Mouse (Mus musculus) ES-E14 (cell line): Measurements from ENCODE around the gene AC140267.1.

Experiments used
- HCFC1 ChIP-seq: IDR thresholded peaks from 2 replicates; pipeline ENCODE4 v1.6.1; 2012; ENCODE audit warnings: low read length, inconsistent platforms, borderline replicate concordance; ENCODE audit not compliant: insufficient read depth
- ZC3H11A ChIP-seq: IDR thresholded peaks from 2 replicates; pipeline ENCODE4 v1.6.1; 2012; ENCODE audit warnings: low read depth, mild to moderate bottlenecking, inconsistent platforms, low read length, borderline replicate concordance
- ZNF384 ChIP-seq: IDR thresholded peaks from 2 replicates; pipeline ENCODE4 v1.6.1; 2012; ENCODE audit warnings: low read depth, low read length, inconsistent platforms

- TF ChIP-seq HCFC1 (no peak), ZNF384 (no peak), ZC3H11A (no peak)
These were observed 17.9 kb downstream of the AC140267.1 start for GRCm38 (mm10) chr15:80253530-80253929.
